Mouse (Mus musculus) limb, embryonic 14.5 days (tissue): ENCODE data around the gene Trip4. TPM values are rescaled to one million over a fixed set of nuclear protein-coding genes. Genes with fewer than 3 reads are reported as not detected.

ENCODE experiments used
- ATAC-seq: fragments of 200-750 bp; cut with Nextera tagmentation; 2 replicates; pipeline ENCODE4 v1.8.0; 2017; ENCODE audit warnings: low read depth, moderate number of reproducible peaks, moderate TSS enrichment; ENCODE audit not compliant: low FRiP score
- DNase-seq: peaks from one replicate; pipeline ENCODE4 v3.0.0-alpha.2; 2015; ENCODE audit warnings: low spot score
- H3K27ac ChIP-seq: fragments of 300-500 bp; sonication (generic); replicated peaks from 2 replicates; pipeline ENCODE4 v1.5.1; 2014; ENCODE audit warnings: low read depth, mild to moderate bottlenecking, low read length, moderate library complexity, mixed read lengths
- H3K27me3 ChIP-seq: fragments of 300-500 bp; sonication (generic); 2 replicates; pipeline ENCODE4 v1.6.1; 2014; ENCODE audit warnings: low read length, mixed read lengths; ENCODE audit not compliant: control insufficient read depth, insufficient read depth
- H3K36me3 ChIP-seq: fragments of 300-500 bp; sonication (generic); 2 replicates; pipeline ENCODE4 v1.6.1; 2014; ENCODE audit warnings: mild to moderate bottlenecking, low read length, moderate library complexity, mixed read lengths; ENCODE audit not compliant: control insufficient read depth, insufficient read depth
- H3K4me1 ChIP-seq: fragments of 300-500 bp; sonication (generic); 2 replicates; pipeline ENCODE4 v1.6.1; 2014; ENCODE audit warnings: antibody characterized with exemption, low read length, mixed read lengths; ENCODE audit not compliant: control insufficient read depth, insufficient read depth
- H3K4me2 ChIP-seq: fragments of 300-500 bp; sonication (generic); replicated peaks from 2 replicates; pipeline ENCODE4 v1.6.1; 2014; ENCODE audit warnings: low read depth, mild to moderate bottlenecking, low read length, moderate library complexity; ENCODE audit not compliant: severe bottlenecking
- H3K4me3 ChIP-seq: fragments of 300-500 bp; sonication (generic); replicated peaks from 2 replicates; pipeline ENCODE4 v1.5.1; 2014; ENCODE audit warnings: low read length
- H3K9ac ChIP-seq: fragments of 300-500 bp; sonication (generic); 2 replicates; pipeline ENCODE4 v1.6.1; 2014; ENCODE audit warnings: mild to moderate bottlenecking, low read depth, low read length, moderate library complexity; ENCODE audit not compliant: severe bottlenecking
- H3K9me3 ChIP-seq: fragments of 300-500 bp; sonication (generic); 2 replicates; pipeline ENCODE4 v1.6.1; 2016; ENCODE audit warnings: low read length; ENCODE audit not compliant: control insufficient read depth
- POLR2A ChIP-seq: fragments of 200-500 bp; IDR thresholded peaks from 2 replicates; pipeline ENCODE4 v1.8.0; 2012; ENCODE audit warnings: inconsistent platforms, mild to moderate bottlenecking, moderate library complexity, borderline replicate concordance; ENCODE audit not compliant: insufficient read depth, insufficient read length; ENCODE audit errors: extremely low read depth
- WGBS: fragments of 180-500 bp; shearing (Covaris S2); extraction: QIAGEN DNeasy Blood & Tissue Kit; methylation state at CpG from one replicate; pipeline ENCODE4 v1.1.7; 2014; 5-methylcytosine and 5-hydroxymethylcytosine counted together
- polyA plus RNA-seq, 2 experiments: library from polyadenylated mRNA; depleted of rRNA in 1 of 2; stranded (reverse) in 1 of 2; unstranded in 1 of 2; fragments of >200 nt; fragmentation: Nextera tagmentation in 1 of 2; extraction: Ambion mirVana in 1 of 2; gene quantifications; 2 replicates each; pipeline versions ENCODE4 v1.2.1 to v1.2.3; 2012 to 2014

Gene Trip4
- polyA plus RNA-seq, 2 experiments, result 24.8 to 31.2 TPM

DNA sequence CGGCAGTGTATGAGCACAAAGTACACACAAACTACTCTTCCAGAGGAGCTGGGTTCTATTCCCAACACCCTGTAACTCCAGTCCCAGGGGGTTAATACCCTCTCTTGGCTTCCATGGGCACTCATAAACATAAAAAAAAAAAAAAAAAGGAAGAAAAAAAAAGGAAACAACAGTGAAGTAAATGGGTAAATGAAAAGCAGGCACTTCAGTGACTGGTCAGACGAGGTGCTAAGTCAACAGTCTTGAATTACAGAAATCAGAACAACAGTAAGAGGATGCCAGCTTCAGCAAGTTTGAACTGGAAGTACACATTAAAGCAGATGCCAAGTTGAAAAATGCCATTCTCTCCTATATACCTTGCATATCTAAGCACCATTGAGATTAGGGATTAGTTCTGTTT is 88.3 kb downstream of the Trip4 start:
- Histone ChIP-seq H3K4me3 (no peak overlapping the region), H3K27ac (no peak overlapping the region), H3K9ac (no peak overlapping the region), H3K9me3 (no peaks in the 10 kb centered on the region), H3K27me3 (no peaks in the 10 kb centered on the region), H3K36me3 (no peaks in the 10 kb centered on the region), H3K4me2 (no peak overlapping the region), H3K4me1 (peaks cover 3% of the 10 kb centered on the region; the same call in 1 of the 2 replicates)
- no peak for ATAC-seq
- whole genome bisulfite sequencing, result 45% methylated on average over 2 of the region's 2 CpGs
- DNase-seq, result no peak
- no peak for TF ChIP-seq POLR2A

DNA sequence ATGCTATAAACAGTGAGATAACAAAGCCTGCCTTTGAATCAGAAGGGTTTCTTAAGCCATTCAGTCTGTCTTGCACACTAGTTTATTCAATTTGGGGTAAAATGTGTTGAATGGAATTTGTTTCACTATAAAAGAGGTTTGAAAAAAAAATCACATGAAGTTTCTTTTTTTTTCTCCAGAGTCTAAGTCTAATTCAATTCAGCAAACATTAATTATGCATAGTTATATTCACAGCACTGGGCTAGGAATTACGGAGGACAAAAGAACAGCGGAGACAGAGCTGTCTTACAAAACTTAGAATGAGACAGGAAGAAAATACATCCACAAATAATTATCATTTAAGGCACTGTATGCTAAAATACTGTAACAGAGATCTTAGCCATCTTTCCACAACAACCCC is 90.2 kb downstream of the Trip4 start:
- H3K9ac ChIP-seq, result no peak overlapping the region
- H3K4me2 ChIP-seq, result no peak overlapping the region
- no peaks in the 10 kb centered on the region for H3K27me3 ChIP-seq
- no peaks in the 10 kb centered on the region for H3K36me3 ChIP-seq
- no peak for TF ChIP-seq POLR2A
- no peak for ATAC-seq
- H3K4me3 ChIP-seq, result no peak overlapping the region
- DNase-seq, result no peak
- no peaks in the 10 kb centered on the region; the same call in 1 of the 2 replicates for H3K4me1 ChIP-seq
- 90% methylated on average over 2 of the region's 2 CpGs for WGBS
- no peaks in the 10 kb centered on the region for H3K9me3 ChIP-seq
- no peak overlapping the region for H3K27ac ChIP-seq

DNA sequence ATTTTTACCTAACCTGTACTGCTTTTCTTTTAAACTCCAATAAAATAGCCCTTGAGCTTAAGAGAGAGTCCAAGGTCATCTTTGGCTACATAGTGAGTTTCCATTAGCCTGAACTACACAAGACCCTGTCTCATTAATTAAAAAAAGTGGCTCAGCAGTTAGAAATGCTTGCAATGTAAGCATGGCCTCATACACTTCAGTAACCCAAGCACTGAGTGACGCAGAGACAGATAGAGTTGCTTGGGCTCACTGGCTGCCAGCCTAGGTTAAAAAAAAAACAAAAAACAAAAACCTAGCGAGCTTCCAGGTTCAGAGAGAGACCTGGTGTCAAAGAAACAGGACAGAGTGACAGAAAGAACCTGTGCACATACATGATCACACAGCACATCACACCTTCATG is 95.8 kb downstream of the Trip4 start:
- H3K9me3 ChIP-seq, result no peaks in the 10 kb centered on the region
- H3K4me3 ChIP-seq, result no peak overlapping the region
- DNase-seq (no peak), ATAC-seq (no peak)
- H3K27me3 ChIP-seq, result no peaks in the 10 kb centered on the region
- no peaks in the 10 kb centered on the region for H3K36me3 ChIP-seq
- no peak overlapping the region for H3K9ac ChIP-seq
- H3K4me2 ChIP-seq, result no peak overlapping the region
- 74% methylated on average over 2 of the region's 2 CpGs for WGBS
- no peaks in the 10 kb centered on the region for H3K4me1 ChIP-seq
- TF ChIP-seq POLR2A, result no peak
- H3K27ac ChIP-seq, result no peak overlapping the region

DNA sequence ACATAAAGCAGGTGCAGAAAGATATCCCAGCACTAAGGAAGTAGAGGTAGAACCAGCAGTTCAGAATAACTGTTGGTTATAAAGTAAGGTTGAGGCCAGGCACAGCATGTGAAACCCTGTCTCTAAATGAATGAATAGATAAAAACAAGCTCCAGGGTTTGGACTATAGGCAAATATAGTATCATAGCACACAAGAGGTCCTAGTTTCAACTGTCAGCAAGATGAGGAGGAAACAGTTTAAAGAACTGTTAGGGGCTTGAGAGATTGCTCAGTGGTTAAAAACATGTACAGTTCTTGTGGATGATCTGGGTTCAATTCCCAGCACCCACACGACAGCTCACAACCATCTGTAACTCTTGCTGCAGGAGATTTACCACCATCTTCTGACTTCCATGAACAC is 96.8 kb downstream of the Trip4 start:
- Histone ChIP-seq H3K4me3 (no peak overlapping the region), H3K36me3 (no peaks in the 10 kb centered on the region), H3K27ac (no peak overlapping the region), H3K9me3 (no peaks in the 10 kb centered on the region), H3K27me3 (no peaks in the 10 kb centered on the region), H3K4me2 (no peak overlapping the region), H3K4me1 (no peaks in the 10 kb centered on the region), H3K9ac (no peak overlapping the region)
- ATAC-seq, result no peak
- TF ChIP-seq POLR2A, result no peak
- WGBS, result 91% methylated on average over 1 of the region's 1 CpGs
- no peak for DNase-seq

DNA sequence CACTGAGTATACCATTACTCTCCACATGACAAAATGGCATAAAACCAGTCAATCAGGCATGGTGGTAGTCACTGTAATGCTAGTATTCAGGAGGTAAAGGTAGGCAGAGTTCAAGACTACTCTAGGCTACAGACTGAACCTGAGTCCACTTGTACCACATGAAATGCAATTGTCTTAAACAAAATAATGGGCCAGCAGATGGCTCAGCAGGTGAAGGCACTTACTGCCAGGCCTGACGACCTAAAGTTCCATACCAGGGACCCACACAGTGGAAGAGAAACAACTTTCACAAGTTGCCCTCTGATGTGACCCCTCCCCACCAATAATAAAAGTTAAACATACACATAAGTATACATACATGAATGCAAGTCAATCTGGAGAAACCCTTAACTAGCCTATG is 100.8 kb downstream of the Trip4 start:
- DNase-seq (no peak), ATAC-seq (no peak)
- no peaks in the 10 kb centered on the region for H3K27me3 ChIP-seq
- no peak overlapping the region for H3K9ac ChIP-seq
- no peak overlapping the region for H3K27ac ChIP-seq
- H3K9me3 ChIP-seq, result no peaks in the 10 kb centered on the region
- no peak overlapping the region for H3K4me3 ChIP-seq
- no peaks in the 10 kb centered on the region for H3K4me1 ChIP-seq
- WGBS, result 54% methylated on average over 1 of the region's 1 CpGs
- H3K4me2 ChIP-seq, result no peak overlapping the region
- no peak for TF ChIP-seq POLR2A
- H3K36me3 ChIP-seq, result no peaks in the 10 kb centered on the region

GRCm38 (mm10) chr9:65807251-65807650 is 101.3 kb downstream of the Trip4 start:
- no peak for ATAC-seq

More at GRCm38 (mm10) chr9:65807251-65807650, 101.3 kb downstream of the Trip4 start:
- 65% methylated on average over 5 of the region's 5 CpGs for WGBS
- DNase-seq, result no peak
- no peaks in the 10 kb centered on the region for H3K27me3 ChIP-seq
- H3K9ac ChIP-seq, result no peak overlapping the region
- H3K36me3 ChIP-seq, result no peaks in the 10 kb centered on the region
- no peaks in the 10 kb centered on the region for H3K9me3 ChIP-seq
- H3K4me2 ChIP-seq, result no peak overlapping the region
- H3K4me1 ChIP-seq, result no peaks in the 10 kb centered on the region
- no peak overlapping the region for H3K27ac ChIP-seq
- H3K4me3 ChIP-seq, result no peak overlapping the region
- no peak for TF ChIP-seq POLR2A
